Mouse (Mus musculus) C2C12 (cell line): ENCODE results near the gene Neurog1.

Source experiments
- CTCF ChIP-seq: IDR thresholded peaks from one replicate; pipeline ENCODE4 v1.5.1; 2011; ENCODE audit not compliant: control insufficient read depth, insufficient read depth, insufficient read length
- FOSL1 ChIP-seq: IDR thresholded peaks from one replicate; pipeline ENCODE4 v1.8.0; 2011; ENCODE audit warnings: mild to moderate bottlenecking, low read length; ENCODE audit not compliant: poor library complexity, insufficient read depth, severe bottlenecking
- MAX ChIP-seq: IDR thresholded peaks from one replicate; pipeline ENCODE4 v1.6.1; 2011; ENCODE audit warnings: mild to moderate bottlenecking, control low read depth
- USF1 ChIP-seq: IDR thresholded peaks from one replicate; pipeline ENCODE4 v1.6.1; 2011; ENCODE audit warnings: low read depth, mild to moderate bottlenecking, control low read depth, moderate library complexity

GRCm38 (mm10) chr13:56208225-56209066 lies 43.5 kb downstream of the Neurog1 start:
- no peak for TF ChIP-seq CTCF
- no peak for TF ChIP-seq MAX
- no peak for TF ChIP-seq USF1
- no peak for TF ChIP-seq FOSL1
